Mouse (Mus musculus): ENCODE data around the gene Ablim1.

Ablim1 gene

DNA sequence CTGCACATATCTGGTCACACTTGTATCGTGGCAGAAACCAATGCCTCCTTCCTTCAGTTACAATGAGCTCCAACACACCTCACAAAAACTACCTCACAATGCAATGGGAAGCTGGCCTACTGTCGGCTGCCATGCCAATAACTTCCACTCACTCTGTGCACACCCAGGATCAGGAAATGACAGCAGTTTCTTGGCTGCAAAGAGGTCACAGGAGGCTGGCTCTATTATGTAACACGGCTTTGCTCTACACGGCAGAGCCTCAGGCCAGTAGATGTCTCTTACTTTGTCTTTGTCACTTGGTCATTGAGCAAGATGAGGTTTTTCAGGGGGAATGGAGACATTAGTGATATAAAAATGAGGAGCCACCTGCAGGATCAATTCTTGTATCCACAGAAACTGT, 126.2 kb downstream of the Ablim1 start:
- DNase-seq (ENCODE audit: low read depth, low spot score): no peak

DNA sequence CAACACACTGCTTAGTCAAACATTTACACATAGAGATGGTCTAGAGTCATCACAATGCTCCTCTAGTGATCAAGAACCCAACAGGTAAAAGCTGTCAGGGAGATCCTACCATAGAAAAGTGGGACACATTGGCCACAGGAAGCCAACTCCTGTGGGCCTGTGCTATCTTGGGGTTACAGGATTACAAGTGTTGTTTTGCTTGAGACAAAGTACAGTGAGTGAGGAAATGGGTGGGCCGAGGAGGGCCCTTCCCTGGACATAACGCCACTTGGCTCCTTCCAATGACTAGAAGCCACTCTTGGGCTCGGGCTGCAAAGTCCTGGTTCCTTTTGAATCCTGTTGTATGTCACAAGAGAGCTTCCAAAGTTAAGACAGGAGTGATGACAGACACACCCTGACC, 129.7 kb downstream of the Ablim1 start:
- DNase-seq (ENCODE audit: low read depth, low spot score): no peak

- no peak for DNase-seq (ENCODE audit: low read depth, low spot score)
Measured at GRCm38 (mm10) chr19:57182938-57183720, 131.6 kb downstream of the Ablim1 start.

DNA sequence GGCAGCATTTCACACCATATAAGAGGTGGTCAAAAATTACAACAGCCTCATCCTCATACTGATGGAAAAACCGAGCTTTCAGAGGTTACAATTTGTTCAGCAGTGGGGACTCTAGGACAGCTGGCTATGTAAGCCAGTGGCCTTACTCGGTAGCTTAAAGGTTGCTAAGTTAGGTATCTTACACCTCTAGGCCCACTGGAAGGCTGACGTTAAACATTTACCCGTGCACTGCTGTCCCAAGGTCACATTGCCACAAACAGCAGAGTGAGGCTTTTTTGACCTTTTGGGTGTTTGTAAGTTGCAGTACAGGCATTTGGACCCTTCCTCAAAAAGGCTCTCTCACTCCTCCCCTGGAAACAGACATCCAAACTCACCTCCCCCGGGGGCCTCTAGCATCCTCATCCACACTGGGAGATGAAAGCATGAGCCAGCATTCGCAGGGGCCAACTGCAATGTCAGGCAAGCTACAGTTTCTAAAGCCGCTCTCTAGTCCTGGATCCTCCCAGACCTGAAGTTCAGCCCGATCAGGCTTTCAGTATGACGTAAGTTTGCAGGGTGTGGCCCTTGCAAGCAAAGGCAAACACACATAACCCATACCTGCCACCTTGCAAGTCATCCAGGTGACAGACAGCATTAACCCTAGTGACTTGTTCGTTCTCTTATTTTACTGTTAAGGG, 132.7 kb downstream of the Ablim1 start:
- DNase-seq (ENCODE audit: low read depth, low spot score): no peak

GRCm38 (mm10) chr19:57181317-57181716, 133.4 kb downstream of the Ablim1 start:
- no peak for DNase-seq (ENCODE audit: low read depth, low spot score)

- DNase-seq (ENCODE audit: low read depth, low spot score): no peak
Measured at GRCm38 (mm10) chr19:57180908-57181307, 133.8 kb downstream of the Ablim1 start.

DNA sequence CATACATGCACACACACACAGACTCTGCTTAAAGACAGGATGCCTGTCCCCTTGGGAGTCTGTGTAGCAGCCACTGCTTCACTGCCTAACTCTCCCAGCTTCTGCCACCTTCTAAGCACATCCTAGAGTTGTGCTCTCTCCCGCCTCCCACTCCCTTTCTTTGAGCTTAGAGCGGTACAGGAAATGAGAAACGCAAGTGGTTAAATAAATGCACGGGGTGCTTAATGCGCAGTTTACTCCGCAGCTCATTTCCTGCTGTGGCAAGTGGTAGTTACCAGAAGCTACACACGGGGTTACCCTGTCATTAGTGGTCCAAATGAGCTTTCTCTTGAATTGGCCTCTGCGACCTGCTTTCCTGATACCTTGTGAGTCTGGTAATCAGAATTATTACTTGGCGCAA, 134.4 kb downstream of the Ablim1 start:
- peak; percentile 43 for DNase-seq (ENCODE audit: low read depth, low spot score)

DNA sequence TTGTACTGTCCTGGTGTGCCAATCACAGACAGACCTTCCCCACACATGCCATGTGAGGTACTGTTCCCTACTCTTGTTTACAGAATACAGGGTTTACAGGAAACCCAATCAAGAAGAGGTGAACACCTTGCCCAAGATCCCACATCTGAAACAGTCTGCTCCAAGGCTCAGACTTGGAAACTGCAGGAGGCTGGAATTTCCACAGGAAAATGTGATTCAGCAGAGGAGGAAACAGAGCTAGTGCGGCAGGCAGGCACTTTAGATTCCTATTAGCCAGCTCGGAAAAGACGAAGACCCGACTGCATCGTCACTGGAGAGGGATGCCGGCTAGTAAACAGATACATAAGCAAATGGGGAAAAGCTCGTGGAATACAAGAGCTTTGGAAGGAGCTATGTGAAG, 135.4 kb downstream of the Ablim1 start:
- DNase-seq (ENCODE audit: low read depth, low spot score): no peak

DNA sequence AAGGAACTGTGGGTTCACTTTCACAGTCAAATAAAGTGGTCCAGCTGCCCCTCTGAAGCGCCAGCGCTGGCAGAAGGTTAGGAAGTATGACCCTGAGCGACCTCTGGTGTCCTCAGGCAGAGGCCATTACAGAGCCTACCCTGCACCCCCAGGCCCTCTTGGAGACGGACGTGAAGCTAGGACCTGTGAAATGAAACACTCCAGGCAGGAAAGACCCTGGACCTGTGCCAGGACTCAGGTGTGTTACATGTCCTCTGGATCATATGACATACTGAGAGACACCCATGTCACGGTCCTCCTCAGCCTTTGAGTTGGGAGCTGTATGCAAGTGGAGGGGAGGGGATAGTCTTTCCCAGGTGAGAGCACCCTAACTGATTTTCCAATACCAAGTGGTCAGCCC, 137.4 kb downstream of the Ablim1 start:
- DNase-seq (ENCODE audit: low read depth, low spot score): no peak

- DNase-seq (ENCODE audit: low read depth, low spot score): no peak
Measured at GRCm38 (mm10) chr19:57175077-57175476, 139.6 kb downstream of the Ablim1 start.

DNA sequence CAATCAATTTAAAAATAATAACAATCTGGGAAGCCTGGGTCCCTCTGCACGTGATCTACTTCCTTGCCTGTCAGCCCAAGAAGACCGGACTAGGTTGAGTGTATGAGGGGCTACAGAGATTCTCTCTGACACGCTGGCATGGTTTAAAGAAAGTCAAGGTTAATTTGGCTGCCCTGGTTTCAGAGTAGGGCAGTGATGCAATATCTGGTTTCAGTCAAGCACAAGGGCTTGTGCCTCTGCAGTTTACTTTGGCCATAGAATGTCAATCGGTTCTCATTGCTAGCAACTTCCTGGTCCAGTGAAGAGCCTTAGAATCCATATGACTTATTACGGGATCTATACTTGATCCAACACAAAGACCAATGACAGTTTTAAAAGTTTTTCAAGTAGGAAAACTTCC, 140.2 kb downstream of the Ablim1 start:
- DNase-seq (ENCODE audit: low read depth, low spot score): no peak

DNA sequence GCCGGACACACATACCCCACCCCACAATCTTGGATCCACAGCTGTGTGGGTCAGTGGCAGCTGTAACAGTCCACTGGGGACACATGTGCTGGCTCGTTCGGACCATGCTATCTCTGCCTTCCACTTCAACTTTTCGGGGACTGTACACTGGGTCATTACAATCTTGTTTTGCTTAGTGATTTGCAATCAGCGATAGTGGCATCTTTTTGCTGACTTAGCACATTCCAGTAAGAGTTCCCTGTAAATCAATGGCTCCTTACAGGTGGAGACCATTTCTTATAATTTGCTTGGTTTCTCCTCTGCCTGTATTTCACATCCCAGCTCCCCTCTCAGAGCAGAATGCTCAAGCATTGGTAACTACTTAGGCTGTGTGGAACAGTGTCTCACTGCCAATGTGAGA, 140.7 kb downstream of the Ablim1 start:
- no peak for DNase-seq (ENCODE audit: low read depth, low spot score)

GRCm38 (mm10) chr19:57172321-57172720, 142.4 kb downstream of the Ablim1 start:
- DNase-seq (ENCODE audit: low read depth, low spot score): no peak

GRCm38 (mm10) chr19:57170880-57171279, 143.8 kb downstream of the Ablim1 start:
- DNase-seq (ENCODE audit: low read depth, low spot score): no peak

GRCm38 (mm10) chr19:57169485-57169884, 145.2 kb downstream of the Ablim1 start:
- peak; percentile 26 for DNase-seq (ENCODE audit: low read depth, low spot score)

DNA sequence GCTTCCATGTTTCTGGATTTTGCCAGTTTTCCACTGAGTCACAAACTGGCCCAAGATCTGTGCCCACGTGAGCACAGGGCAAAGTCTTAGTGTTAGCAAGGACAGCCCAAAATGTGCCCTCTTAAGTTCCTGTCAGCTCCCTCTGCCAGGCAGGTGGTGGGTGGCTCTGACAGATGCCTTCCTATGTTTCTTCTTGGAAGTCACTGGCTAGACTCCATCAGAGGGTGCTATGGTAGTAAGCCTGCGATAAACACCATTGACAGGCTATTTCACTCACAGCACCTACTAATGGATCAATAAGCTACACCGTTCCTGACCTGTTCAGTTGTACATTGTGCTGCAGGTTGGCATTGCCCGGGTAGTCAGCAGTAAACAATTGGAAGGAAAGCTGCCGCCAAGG, 147.0 kb downstream of the Ablim1 start:
- no peak for DNase-seq (ENCODE audit: low read depth, low spot score)

DNA sequence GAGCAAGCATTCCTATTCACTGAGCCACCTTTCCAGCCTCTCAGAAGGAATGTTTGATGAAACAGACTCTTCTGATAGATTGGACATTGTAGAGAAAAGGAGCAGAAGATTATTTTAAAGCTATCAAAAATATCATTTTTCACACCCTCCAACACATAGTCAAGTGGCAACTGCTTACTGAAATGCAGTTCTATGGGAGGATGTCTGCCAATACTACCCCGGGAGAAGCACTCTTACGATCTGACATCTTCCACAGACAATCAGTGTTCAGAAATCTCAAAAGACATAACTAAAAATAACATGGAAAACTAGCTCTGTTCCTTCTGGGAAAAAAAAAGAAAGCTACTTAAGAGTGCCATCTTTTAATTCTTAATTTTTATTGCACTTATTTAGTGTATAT, 149.8 kb downstream of the Ablim1 start:
- no peak for DNase-seq (ENCODE audit: low read depth, low spot score)

GRCm38 (mm10) chr19:57163315-57163714, 151.4 kb downstream of the Ablim1 start:
- no peak for DNase-seq (ENCODE audit: low read depth, low spot score)

DNA sequence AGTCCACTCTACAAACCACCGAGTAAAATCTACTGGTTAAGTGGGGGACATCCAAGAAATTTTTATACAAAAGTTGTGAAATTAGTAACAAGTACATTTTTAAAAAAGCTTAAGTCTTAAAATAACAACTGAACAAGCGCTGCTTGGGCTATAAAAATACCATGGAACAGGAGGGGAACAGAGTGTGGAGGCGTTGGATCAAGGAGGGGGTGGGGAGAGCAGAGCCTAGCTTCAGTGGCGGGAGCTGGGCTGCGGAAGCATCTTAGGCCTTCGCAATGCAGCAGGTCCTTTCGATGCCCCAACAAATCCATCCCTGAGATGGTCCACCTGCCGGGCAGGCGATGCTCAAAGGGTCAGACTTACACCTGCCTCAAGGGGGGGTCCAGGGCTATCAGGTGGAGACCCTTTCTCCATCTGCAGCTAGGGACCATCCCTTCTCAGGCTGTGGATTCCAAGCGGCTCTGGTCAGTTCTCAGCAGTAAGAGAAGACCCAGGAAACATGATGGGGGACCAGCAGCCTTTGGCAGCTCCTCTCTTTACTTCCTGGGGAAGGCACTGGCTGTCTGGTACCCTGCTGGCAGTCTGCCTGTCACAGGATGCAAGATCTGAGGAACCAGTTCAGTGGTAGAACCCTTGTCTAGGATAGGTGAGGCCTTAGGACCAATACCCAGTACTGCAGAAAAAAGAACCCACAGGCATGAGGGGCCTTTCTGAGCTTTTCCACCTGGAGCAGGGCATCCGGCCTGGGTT, 152.6 kb downstream of the Ablim1 start:
- no peak for DNase-seq (ENCODE audit: low read depth, low spot score)

- peak; percentile 74 for DNase-seq (ENCODE audit: low read depth, low spot score)
Measured at GRCm38 (mm10) chr19:57161010-57161660, 153.6 kb downstream of the Ablim1 start.

DNA sequence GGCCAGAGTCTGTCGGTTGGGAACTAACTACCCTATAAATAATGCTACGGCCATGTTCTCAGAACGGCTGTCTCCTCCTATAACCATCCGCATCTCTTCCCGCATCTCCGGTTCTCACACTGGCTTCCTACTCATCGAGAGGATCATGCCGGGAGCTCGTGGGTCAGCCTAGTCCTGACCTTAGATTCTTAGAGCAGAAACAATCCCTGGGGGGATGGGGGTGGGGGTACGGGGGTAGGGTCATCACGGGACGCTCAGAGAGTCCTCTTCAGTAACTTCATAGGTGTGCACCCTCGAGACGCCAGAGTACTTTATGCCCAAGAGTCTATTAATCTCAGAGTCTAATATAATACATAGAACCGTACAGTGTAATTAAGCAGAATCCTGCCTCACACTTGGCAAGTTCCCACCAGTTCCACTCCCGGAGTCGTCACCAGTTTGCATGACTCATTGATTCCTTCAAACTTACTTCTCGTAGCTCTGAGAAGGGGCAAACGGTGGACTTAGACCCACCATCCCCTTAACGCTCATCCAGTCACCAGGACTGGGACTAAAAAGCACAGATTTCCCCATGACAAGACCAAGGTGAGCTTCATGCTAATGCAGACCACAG, 156.9 kb downstream of the Ablim1 start:
- DNase-seq (ENCODE audit: low read depth, low spot score): no peak
